Mouse (Mus musculus): ENCODE measurements around the gene Olfr356. TPM values are rescaled to one million over a fixed set of nuclear protein-coding genes. Genes with fewer than 3 reads are reported as not detected.

Gene Olfr356
- polyA plus RNA-seq (2012; rRNA removed) = not detected in 2 replicates

GRCm38 (mm10) chr2:36936821-36937220 lies at the start of gene Olfr356:
Gene Olfr356 (plus strand): TSS chr2:36937121.

GRCm38 (mm10) chr2:36892836-36893235 lies 44.1 kb upstream of the Olfr356 start, which contains the start of gene Olfr353:
Gene Olfr353 (minus strand): TSS chr2:36892936.

GRCm38 (mm10) chr2:36905380-36905779 lies 31.5 kb upstream of the Olfr356 start, which contains the start of gene Olfr354:
Gene Olfr354 (plus strand): TSS chr2:36905680.

GRCm38 (mm10) chr2:36928797-36929196 lies 8.1 kb upstream of the Olfr356 start, which contains the start of gene Olfr355:
Gene Olfr355 (minus strand): TSS chr2:36928897.

Other genes starting within 250 kb of the Olfr356 start
- gene Olfr347, start 205.2 kb upstream of the Olfr356 start, polyA plus RNA-seq (2012; rRNA removed) = not detected in 2 replicates
- not detected in 2 replicates for gene Olfr348, start 152.8 kb upstream of the Olfr356 start, polyA plus RNA-seq (2012; rRNA removed)
- gene Olfr50, start 146.6 kb upstream of the Olfr356 start, polyA plus RNA-seq (2012; rRNA removed) = not detected in 2 replicates
- gene Olfr3, start 120.1 kb upstream of the Olfr356 start, polyA plus RNA-seq (2012; rRNA removed) = not detected in 2 replicates
- gene Olfr350, start 90.8 kb upstream of the Olfr356 start, polyA plus RNA-seq (2012; rRNA removed) = not detected in 2 replicates
- gene Olfr351, start 74.5 kb upstream of the Olfr356 start, polyA plus RNA-seq (2012; rRNA removed) = not detected in 2 replicates
- gene Olfr352, start 68.7 kb upstream of the Olfr356 start, polyA plus RNA-seq (2012; rRNA removed) = not detected in 2 replicates
- not detected in 2 replicates for gene Olfr353, start 44.2 kb upstream of the Olfr356 start, polyA plus RNA-seq (2012; rRNA removed)
- not detected in 2 replicates for gene Olfr354, start 31.4 kb upstream of the Olfr356 start, polyA plus RNA-seq (2012; rRNA removed)
- not detected in 2 replicates for gene Olfr355, start 8.2 kb upstream of the Olfr356 start, polyA plus RNA-seq (2012; rRNA removed)
- gene Olfr357, start 56.7 kb downstream of the Olfr356 start, polyA plus RNA-seq (2012; rRNA removed) = not detected in 2 replicates
- gene Olfr358, start 72.2 kb downstream of the Olfr356 start, polyA plus RNA-seq (2012; rRNA removed) = not detected in 2 replicates
- not detected in 2 replicates for gene Olfr360, start 128.6 kb downstream of the Olfr356 start, polyA plus RNA-seq (2012; rRNA removed)
- gene Olfr361, start 152.2 kb downstream of the Olfr356 start, polyA plus RNA-seq (2012; rRNA removed) = not detected in 2 replicates
- not detected in 2 replicates for gene Olfr362, start 180.8 kb downstream of the Olfr356 start, polyA plus RNA-seq (2012; rRNA removed)
- gene Olfr364-ps1, start 202.2 kb downstream of the Olfr356 start, polyA plus RNA-seq (2012; rRNA removed) = not detected in 2 replicates

Measured in central nervous system, embryonic 18 days (tissue).